Mouse (Mus musculus): ENCODE measurements around the gene Gm5741. TPM values are rescaled to one million over a fixed set of nuclear protein-coding genes. Genes with fewer than 3 reads are reported as not detected.

Gm5741 gene
- polyA plus RNA-seq, 1 experiment from 2014 or later: not detected

GRCm38 (mm10) chr8:85027922-85028321 is 39.9 kb downstream of the Gm5741 start:
- no peaks in the 10 kb centered on the region for H3K9me3 ChIP-seq (replicated peaks)
- peak overlapping the region; percentile 100 for H3K9ac ChIP-seq
- no peak overlapping the region for H3K27ac ChIP-seq (ENCODE audit: poor library complexity, severe bottlenecking)
- 24% methylated on average over 2 of the region's 2 CpGs for WGBS
- H3K36me3 ChIP-seq: peaks cover 48% of the 10 kb centered on the region
- H3K4me1 ChIP-seq (replicated peaks): peaks cover 36% of the 10 kb centered on the region
- H3K27me3 ChIP-seq (replicated peaks): no peaks in the 10 kb centered on the region
- peak overlapping the region; percentile 97 for H3K4me3 ChIP-seq
- peak overlapping the region; percentile 98 for H3K4me2 ChIP-seq
- no peak for ATAC-seq (ENCODE audit: insufficient number of reproducible peaks, low FRiP score)

GRCm38 (mm10) chr8:85027516-85027855 is 40.3 kb downstream of the Gm5741 start:
- WGBS: 2% methylated on average over 13 of the region's 13 CpGs
- Histone ChIP-seq H3K4me2 (peak overlapping the region; percentile 98), H3K4me3 (peak overlapping the region; percentile 97), H3K36me3 (peaks cover 48% of the 10 kb centered on the region), H3K9ac (peak overlapping the region; percentile 100), H3K27me3 (replicated peaks) (no peaks in the 10 kb centered on the region), H3K4me1 (replicated peaks) (peaks cover 36% of the 10 kb centered on the region), H3K27ac (ENCODE audit: poor library complexity, severe bottlenecking) (peak overlapping the region; percentile 84), H3K9me3 (replicated peaks) (no peaks in the 10 kb centered on the region)
- no peak for ATAC-seq (ENCODE audit: insufficient number of reproducible peaks, low FRiP score)

- WGBS: under 1% methylated on average over 71 of the region's 75 CpGs
- Histone ChIP-seq H3K36me3 (peaks cover 48% of the 10 kb centered on the region), H3K4me2 (peak within 1 kb of the TSS; percentile 98), H3K4me3 (peak within 1 kb of the TSS; percentile 97), H3K9me3 (replicated peaks) (no peaks in the 10 kb centered on the region), H3K27me3 (replicated peaks) (no peaks in the 10 kb centered on the region), H3K9ac (peak within 1 kb of the TSS; percentile 100), H3K27ac (ENCODE audit: poor library complexity, severe bottlenecking) (peak within 1 kb of the TSS; percentile 84), H3K4me1 (replicated peaks) (peaks cover 36% of the 10 kb centered on the region)
- ATAC-seq (ENCODE audit: insufficient number of reproducible peaks, low FRiP score): peak; percentile 89
These were observed 40.9 kb downstream of the Gm5741 start, which contains the start of gene Trir for GRCm38 (mm10) chr8:85026670-85027515. Gene Trir, plus strand, starts transcription at chr8:85026823.

- Histone ChIP-seq H3K27ac (ENCODE audit: poor library complexity, severe bottlenecking) (peak within 1 kb of the TSS; percentile 84), H3K36me3 (peaks cover 50% of the 10 kb centered on the region), H3K4me1 (replicated peaks) (peaks cover 36% of the 10 kb centered on the region), H3K9me3 (replicated peaks) (no peaks in the 10 kb centered on the region), H3K4me2 (peak within 1 kb of the TSS; percentile 98), H3K4me3 (peak within 1 kb of the TSS; percentile 97), H3K27me3 (replicated peaks) (no peaks in the 10 kb centered on the region), H3K9ac (peak within 1 kb of the TSS; percentile 64)
- 5% methylated on average over 30 of the region's 30 CpGs for WGBS
- peak; percentile 90 for ATAC-seq (ENCODE audit: insufficient number of reproducible peaks, low FRiP score)
These were observed 42.5 kb downstream of the Gm5741 start, which contains the start of gene Asna1 for GRCm38 (mm10) chr8:85025098-85025932. Gene Asna1, minus strand, starts transcription at chr8:85025281.

GRCm38 (mm10) chr8:85023846-85024245 is 43.9 kb downstream of the Gm5741 start:
- H3K27ac ChIP-seq (ENCODE audit: poor library complexity, severe bottlenecking): no peak overlapping the region
- H3K36me3 ChIP-seq: peaks cover 52% of the 10 kb centered on the region
- no peak for ATAC-seq (ENCODE audit: insufficient number of reproducible peaks, low FRiP score)
- H3K9ac ChIP-seq: no peak overlapping the region
- WGBS: 85% methylated on average over 3 of the region's 3 CpGs
- no peaks in the 10 kb centered on the region for H3K27me3 ChIP-seq (replicated peaks)
- H3K4me2 ChIP-seq: peak overlapping the region; percentile 98
- H3K4me3 ChIP-seq: peak overlapping the region; percentile 97
- no peaks in the 10 kb centered on the region for H3K9me3 ChIP-seq (replicated peaks)
- H3K4me1 ChIP-seq (replicated peaks): peaks cover 29% of the 10 kb centered on the region

GRCm38 (mm10) chr8:85021514-85022055 is 46.2 kb downstream of the Gm5741 start:
- no peak overlapping the region for H3K27ac ChIP-seq (ENCODE audit: poor library complexity, severe bottlenecking)
- H3K36me3 ChIP-seq: peaks cover 67% of the 10 kb centered on the region
- peaks cover 18% of the 10 kb centered on the region for H3K4me1 ChIP-seq (replicated peaks)
- no peak for ATAC-seq (ENCODE audit: insufficient number of reproducible peaks, low FRiP score)
- no peak overlapping the region for H3K4me2 ChIP-seq
- no peaks in the 10 kb centered on the region for H3K27me3 ChIP-seq (replicated peaks)
- H3K9ac ChIP-seq: no peak overlapping the region
- 97% methylated on average over 3 of the region's 3 CpGs for WGBS
- no peaks in the 10 kb centered on the region for H3K9me3 ChIP-seq (replicated peaks)
- no peak overlapping the region for H3K4me3 ChIP-seq

Small RNA genes lying within 50 kb of the gene (microRNA-seq; reads per million reads assigned to microRNA genes)
- gene Gm23388 (3.1 reads per million, percentile 8 among the genes with 10 or more reads in this experiment), gene Mir7070 (1.9 reads per million)

Other genes with a start within 250 kb of the Gm5741 start
- 4.6 and 6.2 TPM in 2 replicates for gene Dand5, start 245.2 kb downstream of the Gm5741 start, polyA plus RNA-seq (2016; fragmentation: Nextera tagmentation; extraction: Ambion mirVana)
- 50.9 and 52.1 TPM in 2 replicates for gene Gadd45gip1, start 236.5 kb downstream of the Gm5741 start, polyA plus RNA-seq (2016; fragmentation: Nextera tagmentation; extraction: Ambion mirVana)
- 129 and 131 TPM in 2 replicates for gene Rad23a, start 227.3 kb downstream of the Gm5741 start, polyA plus RNA-seq (2016; fragmentation: Nextera tagmentation; extraction: Ambion mirVana)
- gene Calr, start 221.0 kb downstream of the Gm5741 start, polyA plus RNA-seq (2016; fragmentation: Nextera tagmentation; extraction: Ambion mirVana): 747 and 767 TPM in 2 replicates
- 53.6 and 59.2 TPM in 2 replicates for gene Farsa, start 211.0 kb downstream of the Gm5741 start, polyA plus RNA-seq (2016; fragmentation: Nextera tagmentation; extraction: Ambion mirVana)
- 36.5 and 36.9 TPM in 2 replicates for gene Syce2, start 195.9 kb downstream of the Gm5741 start, polyA plus RNA-seq (2016; fragmentation: Nextera tagmentation; extraction: Ambion mirVana)
- gene Gcdh, start 174.1 kb downstream of the Gm5741 start, polyA plus RNA-seq (2016; fragmentation: Nextera tagmentation; extraction: Ambion mirVana): 35.5 and 36.2 TPM in 2 replicates
- gene Klf1, start 166.1 kb downstream of the Gm5741 start, polyA plus RNA-seq (2016; fragmentation: Nextera tagmentation; extraction: Ambion mirVana): 12.1 and 17.9 TPM in 2 replicates
- 4.2 and 4.3 TPM in 2 replicates for gene Dnase2a, start 159.4 kb downstream of the Gm5741 start, polyA plus RNA-seq (2016; fragmentation: Nextera tagmentation; extraction: Ambion mirVana)
- gene Mast1, start 130.6 kb downstream of the Gm5741 start, polyA plus RNA-seq (2016; fragmentation: Nextera tagmentation; extraction: Ambion mirVana): 0.13 and 0.24 TPM in 2 replicates
- gene Rtbdn, start 121.0 kb downstream of the Gm5741 start, polyA plus RNA-seq (2016; fragmentation: Nextera tagmentation; extraction: Ambion mirVana): 0.20 and 0.31 TPM in 2 replicates
- not detected in 2 replicates for gene Gm49661, start 98.5 kb downstream of the Gm5741 start, polyA plus RNA-seq (2016; fragmentation: Nextera tagmentation; extraction: Ambion mirVana)
- gene Prdx2, start 98.4 kb downstream of the Gm5741 start, polyA plus RNA-seq (2016; fragmentation: Nextera tagmentation; extraction: Ambion mirVana): 638 and 672 TPM in 2 replicates
- gene Rnaseh2a, start 98.2 kb downstream of the Gm5741 start, polyA plus RNA-seq (2016; fragmentation: Nextera tagmentation; extraction: Ambion mirVana): 77.1 and 79.0 TPM in 2 replicates
- 11.9 and 13.2 TPM in 2 replicates for gene Junb, start 89.3 kb downstream of the Gm5741 start, polyA plus RNA-seq (2016; fragmentation: Nextera tagmentation; extraction: Ambion mirVana)
- gene Hook2, start 77.4 kb downstream of the Gm5741 start, polyA plus RNA-seq (2016; fragmentation: Nextera tagmentation; extraction: Ambion mirVana): 7.2 and 7.7 TPM in 2 replicates
- gene Best2, start 53.5 kb downstream of the Gm5741 start, polyA plus RNA-seq (2016; fragmentation: Nextera tagmentation; extraction: Ambion mirVana): not detected in 2 replicates
- gene Asna1, start 42.7 kb downstream of the Gm5741 start, polyA plus RNA-seq (2016; fragmentation: Nextera tagmentation; extraction: Ambion mirVana): 114 and 118 TPM in 2 replicates
- gene Trir, start 41.2 kb downstream of the Gm5741 start, polyA plus RNA-seq (2016; fragmentation: Nextera tagmentation; extraction: Ambion mirVana): 102 and 109 TPM in 2 replicates
- 28.8 and 34.4 TPM in 2 replicates for gene Tnpo2, start 31.1 kb downstream of the Gm5741 start, polyA plus RNA-seq (2016; fragmentation: Nextera tagmentation; extraction: Ambion mirVana)
- gene Fbxw9, start 7.9 kb downstream of the Gm5741 start, polyA plus RNA-seq (2016; fragmentation: Nextera tagmentation; extraction: Ambion mirVana): 17.3 and 18.8 TPM in 2 replicates
- 50.4 and 60.9 TPM in 2 replicates for gene Dhps, start 3.8 kb upstream of the Gm5741 start, polyA plus RNA-seq (2016; fragmentation: Nextera tagmentation; extraction: Ambion mirVana)
- 107 and 109 TPM in 2 replicates for gene Wdr83os, start 12.8 kb upstream of the Gm5741 start, polyA plus RNA-seq (2016; fragmentation: Nextera tagmentation; extraction: Ambion mirVana)
- gene Wdr83, start 13.3 kb upstream of the Gm5741 start, polyA plus RNA-seq (2016; fragmentation: Nextera tagmentation; extraction: Ambion mirVana): 31.7 and 33.2 TPM in 2 replicates
- 33.2 and 34.8 TPM in 2 replicates for gene Man2b1, start 15.3 kb upstream of the Gm5741 start, polyA plus RNA-seq (2016; fragmentation: Nextera tagmentation; extraction: Ambion mirVana)
- 1.2 and 1.3 TPM in 2 replicates for gene Zfp791, start 55.1 kb upstream of the Gm5741 start, polyA plus RNA-seq (2016; fragmentation: Nextera tagmentation; extraction: Ambion mirVana)
- not detected in 2 replicates for gene Cks1brt, start 83.9 kb upstream of the Gm5741 start, polyA plus RNA-seq (2016; fragmentation: Nextera tagmentation; extraction: Ambion mirVana)
- gene Olfr371, start 158.0 kb upstream of the Gm5741 start, polyA plus RNA-seq (2016; fragmentation: Nextera tagmentation; extraction: Ambion mirVana): not detected in 2 replicates
- gene Orc6, start 231.7 kb upstream of the Gm5741 start, polyA plus RNA-seq (2016; fragmentation: Nextera tagmentation; extraction: Ambion mirVana): 68.1 and 71.0 TPM in 2 replicates
- 118 and 124 TPM in 2 replicates for gene Vps35, start 231.8 kb upstream of the Gm5741 start, polyA plus RNA-seq (2016; fragmentation: Nextera tagmentation; extraction: Ambion mirVana)